Mouse (Mus musculus) G1E-ER4 (cell line): ENCODE results near the gene Rtp4. TPM values are rescaled to one million over a fixed set of nuclear protein-coding genes. Genes with fewer than 3 reads are reported as not detected.

Source experiments
- GATA1 ChIP-seq: IDR thresholded peaks from one replicate; pipeline ENCODE4 v1.8.0; 2012; ENCODE audit warnings: low read length, inconsistent platforms
- polyA plus RNA-seq: library from polyadenylated mRNA; stranded (reverse); fragments of >175 nt; gene quantifications from 2 replicates; pipeline ENCODE4 v1.2.3, GENCODE M21; 2012

The Rtp4 gene
- polyA plus RNA-seq, 1 experiment: not detected

DNA sequence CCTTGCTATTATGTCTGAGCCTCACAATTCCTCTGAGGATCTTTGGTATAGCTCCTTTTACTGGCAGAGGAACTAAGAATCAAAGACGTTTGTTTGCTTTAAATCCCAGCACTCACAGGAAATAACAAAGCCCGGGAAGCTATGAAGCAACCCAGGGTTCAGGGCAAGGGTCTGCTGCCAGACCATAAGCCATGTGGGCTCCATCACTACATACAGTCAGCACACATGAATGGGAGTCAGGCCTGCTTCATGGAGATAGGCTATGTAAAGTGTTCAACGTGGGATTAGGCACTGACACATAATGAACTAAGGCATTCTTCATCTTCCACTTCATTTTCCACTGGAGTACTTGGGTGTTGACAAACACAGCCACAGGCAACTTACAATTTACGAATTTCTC is 21.0 kb downstream of the Rtp4 start:
- no peak for TF ChIP-seq GATA1

GRCm38 (mm10) chr16:23542866-23543265 is 22.8 kb downstream of the Rtp4 start:
- TF ChIP-seq GATA1: no peak

DNA sequence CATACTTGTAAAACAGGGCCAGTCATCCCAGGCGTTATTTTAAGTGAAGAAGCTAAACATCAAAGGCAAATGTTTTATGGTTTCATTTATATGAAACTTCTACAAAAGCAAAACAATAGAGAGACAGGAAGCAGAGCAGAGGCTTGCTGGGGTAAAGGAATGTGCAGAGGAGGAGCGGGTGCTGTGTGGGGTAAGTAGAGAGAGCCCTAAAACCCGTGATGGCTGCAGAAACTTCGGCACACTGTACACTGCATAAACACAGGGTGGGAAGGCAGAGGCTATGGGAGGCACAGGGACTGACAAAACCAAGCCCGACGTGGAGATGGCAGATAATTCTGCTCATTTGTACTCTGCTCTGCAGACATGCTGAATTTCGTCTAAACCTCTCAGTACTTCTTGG is 24.3 kb downstream of the Rtp4 start:
- no peak for TF ChIP-seq GATA1

- TF ChIP-seq GATA1: no peak
These were observed 27.7 kb downstream of the Rtp4 start for GRCm38 (mm10) chr16:23547783-23548182.

- no peak for TF ChIP-seq GATA1
These were observed 30.4 kb downstream of the Rtp4 start for GRCm38 (mm10) chr16:23550346-23550980.

- no peak for TF ChIP-seq GATA1
These were observed 31.0 kb downstream of the Rtp4 start for GRCm38 (mm10) chr16:23550981-23551582.

GRCm38 (mm10) chr16:23554673-23555072 is 34.6 kb downstream of the Rtp4 start:
- TF ChIP-seq GATA1: no peak

DNA sequence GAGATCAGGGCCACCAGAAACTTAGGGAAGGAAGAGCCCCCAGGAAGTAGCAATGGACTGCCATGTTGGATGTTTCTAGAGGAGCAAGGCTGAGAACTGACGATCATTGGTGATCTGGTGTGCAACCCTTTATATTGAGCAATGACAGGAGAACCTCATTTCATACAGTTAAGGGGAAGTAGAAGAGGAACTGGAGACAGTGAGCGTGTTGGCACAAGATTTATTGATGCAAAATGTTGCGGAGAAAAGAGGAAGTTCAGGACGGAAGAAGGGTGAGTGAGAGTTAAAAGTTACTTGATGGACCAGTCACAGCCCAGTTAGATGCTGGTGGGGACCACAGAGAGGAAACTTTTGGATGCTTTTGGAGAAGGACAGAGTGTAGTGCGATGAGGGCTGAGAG is 37.1 kb downstream of the Rtp4 start:
- no peak for TF ChIP-seq GATA1

DNA sequence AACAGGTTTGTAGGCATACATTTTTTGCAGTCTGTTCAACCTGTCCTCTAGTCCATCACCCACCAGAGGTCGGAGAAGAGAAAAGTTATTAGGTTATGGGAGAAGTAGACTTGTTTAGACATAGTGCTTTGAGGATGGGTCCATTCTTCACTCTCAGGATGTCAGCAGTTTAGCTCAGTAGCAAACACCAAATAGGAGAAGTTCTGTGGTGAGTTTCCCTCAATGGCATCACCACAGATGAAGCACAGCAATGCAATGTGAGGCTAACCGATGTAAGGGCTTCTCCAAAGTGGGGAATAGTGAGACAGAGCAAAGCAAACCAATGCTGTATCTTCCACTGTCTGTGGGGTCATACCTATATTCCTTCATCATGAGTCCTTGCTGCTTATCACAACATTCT is 37.6 kb downstream of the Rtp4 start:
- TF ChIP-seq GATA1: no peak

- TF ChIP-seq GATA1: no peak
These were observed 48.4 kb downstream of the Rtp4 start for GRCm38 (mm10) chr16:23568369-23568958.

GRCm38 (mm10) chr16:23574561-23574960 is 54.5 kb downstream of the Rtp4 start:
- TF ChIP-seq GATA1: no peak

GRCm38 (mm10) chr16:23591119-23592105 is 71.3 kb downstream of the Rtp4 start:
- no peak for TF ChIP-seq GATA1

DNA sequence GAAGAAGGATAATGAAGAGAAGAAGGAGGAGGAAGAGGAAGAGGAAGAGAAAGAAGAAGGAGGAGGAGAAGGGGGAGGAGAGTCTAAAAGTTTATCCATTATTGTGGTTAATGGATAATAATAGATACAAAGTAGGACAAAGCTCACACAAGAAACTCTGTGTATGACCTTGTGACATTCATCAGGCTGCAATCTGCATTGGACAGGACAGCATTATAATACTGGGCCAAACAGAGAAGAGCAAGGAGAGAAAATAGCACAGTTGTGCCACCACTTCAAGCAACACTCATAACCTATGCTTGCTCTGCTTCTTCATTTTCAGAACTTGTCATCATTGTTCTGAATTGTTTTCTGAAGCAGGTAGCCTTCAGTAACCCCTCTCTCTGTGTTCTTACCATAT is 72.4 kb downstream of the Rtp4 start:
- no peak for TF ChIP-seq GATA1

- TF ChIP-seq GATA1: no peak
These were observed 76.6 kb downstream of the Rtp4 start for GRCm38 (mm10) chr16:23596696-23597095.

- TF ChIP-seq GATA1: no peak
These were observed 77.9 kb downstream of the Rtp4 start for GRCm38 (mm10) chr16:23597968-23598367.

GRCm38 (mm10) chr16:23606220-23606619 is 86.1 kb downstream of the Rtp4 start:
- TF ChIP-seq GATA1: no peak

DNA sequence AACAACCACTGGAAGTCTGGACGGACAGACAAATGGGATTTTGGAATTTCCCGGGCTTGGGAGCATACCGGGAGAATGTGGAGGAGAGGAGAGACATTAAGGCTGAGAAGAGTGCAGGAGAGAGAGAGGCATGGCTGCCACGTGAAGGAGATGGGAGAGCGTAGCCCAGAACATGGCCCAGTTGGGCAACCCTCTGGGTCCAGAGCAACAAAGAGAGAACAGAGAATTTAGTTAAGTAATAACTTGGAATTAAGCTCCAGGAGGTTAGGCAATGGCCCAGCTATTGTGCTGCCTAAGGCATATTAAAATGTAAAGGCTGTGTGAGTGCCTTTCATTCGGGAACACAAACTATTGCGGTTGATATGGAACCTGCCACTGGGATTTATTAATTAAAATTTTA is 86.6 kb downstream of the Rtp4 start:
- no peak for TF ChIP-seq GATA1
